Mouse (Mus musculus): ENCODE data around the gene Macrod1. TPM values are rescaled to one million over a fixed set of nuclear protein-coding genes. Genes with fewer than 3 reads are reported as not detected.

The Macrod1 gene
- polyA plus RNA-seq, 1 experiment = 6.2 TPM

GRCm38 (mm10) chr19:7116038-7116731 is 59.6 kb downstream of the Macrod1 start:
- Histone ChIP-seq H3K4me1 (ENCODE audit: control insufficient read depth, insufficient read depth, low read length) (peaks cover 14% of the 10 kb centered on the region), H3K4me3 (replicated peaks; ENCODE audit: control insufficient read depth, low read depth, low read length) (no peak overlapping the region), H3K27ac (ENCODE audit: control insufficient read depth, insufficient read depth, low read depth, low read length, poor library complexity) (peak overlapping the region; percentile 85)
- 15% methylated on average over 4 of the region's 4 CpGs for WGBS
- TF ChIP-seq POLR2A (IDR thresholded peaks at IDR 0.05; ENCODE audit: borderline replicate concordance, control insufficient read depth, low read depth, low read length) (no peak), CTCF (IDR thresholded peaks at IDR 0.05; ENCODE audit: control insufficient read depth, insufficient read depth, low read length) (no peak)

GRCm38 (mm10) chr19:7117141-7117540 is 60.5 kb downstream of the Macrod1 start:
- Histone ChIP-seq H3K4me3 (replicated peaks; ENCODE audit: control insufficient read depth, low read depth, low read length) (no peak overlapping the region), H3K4me1 (ENCODE audit: control insufficient read depth, insufficient read depth, low read length) (peaks cover 14% of the 10 kb centered on the region), H3K27ac (ENCODE audit: control insufficient read depth, insufficient read depth, low read depth, low read length, poor library complexity) (peak overlapping the region; percentile 85)
- WGBS = 10% methylated on average over 4 of the region's 4 CpGs
- TF ChIP-seq CTCF (IDR thresholded peaks at IDR 0.05; ENCODE audit: control insufficient read depth, insufficient read depth, low read length) (no peak), POLR2A (IDR thresholded peaks at IDR 0.05; ENCODE audit: borderline replicate concordance, control insufficient read depth, low read depth, low read length) (no peak)

GRCm38 (mm10) chr19:7117653-7118307 is 61.2 kb downstream of the Macrod1 start:
- Histone ChIP-seq H3K27ac (ENCODE audit: control insufficient read depth, insufficient read depth, low read depth, low read length, poor library complexity) (peak overlapping the region; percentile 85), H3K4me1 (ENCODE audit: control insufficient read depth, insufficient read depth, low read length) (peaks cover 16% of the 10 kb centered on the region)

GRCm38 (mm10) chr19:7121252-7121651 is 64.6 kb downstream of the Macrod1 start:
- 68% methylated on average over 11 of the region's 11 CpGs for WGBS

More at GRCm38 (mm10) chr19:7117653-7118307, 61.2 kb downstream of the Macrod1 start:
- WGBS = 21% methylated on average over 8 of the region's 8 CpGs
- TF ChIP-seq CTCF (IDR thresholded peaks at IDR 0.05; ENCODE audit: control insufficient read depth, insufficient read depth, low read length) = no peak
- no peak for TF ChIP-seq POLR2A (IDR thresholded peaks at IDR 0.05; ENCODE audit: borderline replicate concordance, control insufficient read depth, low read depth, low read length)
- no peak overlapping the region for H3K4me3 ChIP-seq (replicated peaks; ENCODE audit: control insufficient read depth, low read depth, low read length)

GRCm38 (mm10) chr19:7122277-7122676 is 65.7 kb downstream of the Macrod1 start:
- peaks cover 4% of the 10 kb centered on the region for H3K4me1 ChIP-seq (ENCODE audit: control insufficient read depth, insufficient read depth, low read length)
- 17% methylated on average over 4 of the region's 4 CpGs for WGBS

More at GRCm38 (mm10) chr19:7121252-7121651, 64.6 kb downstream of the Macrod1 start:
- TF ChIP-seq CTCF (IDR thresholded peaks at IDR 0.05; ENCODE audit: control insufficient read depth, insufficient read depth, low read length) (no peak), POLR2A (IDR thresholded peaks at IDR 0.05; ENCODE audit: borderline replicate concordance, control insufficient read depth, low read depth, low read length) (no peak)
- H3K27ac ChIP-seq (ENCODE audit: control insufficient read depth, insufficient read depth, low read depth, low read length, poor library complexity) = no peak overlapping the region
- H3K4me3 ChIP-seq (replicated peaks; ENCODE audit: control insufficient read depth, low read depth, low read length) = no peak overlapping the region
- H3K4me1 ChIP-seq (ENCODE audit: control insufficient read depth, insufficient read depth, low read length) = peaks cover 9% of the 10 kb centered on the region

GRCm38 (mm10) chr19:7122698-7123306 is 66.2 kb downstream of the Macrod1 start:
- Histone ChIP-seq H3K27ac (ENCODE audit: control insufficient read depth, insufficient read depth, low read depth, low read length, poor library complexity) (no peak overlapping the region), H3K4me3 (replicated peaks; ENCODE audit: control insufficient read depth, low read depth, low read length) (no peak overlapping the region), H3K4me1 (ENCODE audit: control insufficient read depth, insufficient read depth, low read length) (peaks cover 2% of the 10 kb centered on the region)
- WGBS = 60% methylated on average over 10 of the region's 10 CpGs
- TF ChIP-seq CTCF (IDR thresholded peaks at IDR 0.05; ENCODE audit: control insufficient read depth, insufficient read depth, low read length) (no peak), POLR2A (IDR thresholded peaks at IDR 0.05; ENCODE audit: borderline replicate concordance, control insufficient read depth, low read depth, low read length) (no peak)

More at GRCm38 (mm10) chr19:7122277-7122676, 65.7 kb downstream of the Macrod1 start:
- TF ChIP-seq POLR2A (IDR thresholded peaks at IDR 0.05; ENCODE audit: borderline replicate concordance, control insufficient read depth, low read depth, low read length) (no peak), CTCF (IDR thresholded peaks at IDR 0.05; ENCODE audit: control insufficient read depth, insufficient read depth, low read length) (no peak)
- Histone ChIP-seq H3K27ac (ENCODE audit: control insufficient read depth, insufficient read depth, low read depth, low read length, poor library complexity) (no peak overlapping the region), H3K4me3 (replicated peaks; ENCODE audit: control insufficient read depth, low read depth, low read length) (no peak overlapping the region)

- WGBS = 40% methylated on average over 4 of the region's 4 CpGs
- Histone ChIP-seq H3K4me1 (ENCODE audit: control insufficient read depth, insufficient read depth, low read length) (peaks cover 3% of the 10 kb centered on the region; the same call in 1 of the 2 replicates), H3K27ac (ENCODE audit: control insufficient read depth, insufficient read depth, low read depth, low read length, poor library complexity) (no peak overlapping the region), H3K4me3 (replicated peaks; ENCODE audit: control insufficient read depth, low read depth, low read length) (no peak overlapping the region)
- TF ChIP-seq POLR2A (IDR thresholded peaks at IDR 0.05; ENCODE audit: borderline replicate concordance, control insufficient read depth, low read depth, low read length) (no peak), CTCF (IDR thresholded peaks at IDR 0.05; ENCODE audit: control insufficient read depth, insufficient read depth, low read length) (no peak)
These were observed 69.0 kb downstream of the Macrod1 start for GRCm38 (mm10) chr19:7125526-7126156.

GRCm38 (mm10) chr19:7126209-7126608 is 69.6 kb downstream of the Macrod1 start:
- Histone ChIP-seq H3K27ac (ENCODE audit: control insufficient read depth, insufficient read depth, low read depth, low read length, poor library complexity) (no peak overlapping the region), H3K4me1 (ENCODE audit: control insufficient read depth, insufficient read depth, low read length) (peaks cover 3% of the 10 kb centered on the region; the same call in 1 of the 2 replicates), H3K4me3 (replicated peaks; ENCODE audit: control insufficient read depth, low read depth, low read length) (no peak overlapping the region)
- WGBS = 38% methylated on average over 1 of the region's 1 CpGs
- no peak for TF ChIP-seq POLR2A (IDR thresholded peaks at IDR 0.05; ENCODE audit: borderline replicate concordance, control insufficient read depth, low read depth, low read length)
- TF ChIP-seq CTCF (IDR thresholded peaks at IDR 0.05; ENCODE audit: control insufficient read depth, insufficient read depth, low read length) = no peak
